Mouse (Mus musculus): ENCODE measurements around the gene Esp18.

Esp18 gene

GRCm38 (mm10) chr17:39406059-39406458, at the start of gene Esp18:
Esp18 (plus strand) TSS chr17:39406359.
- Histone ChIP-seq H3K27me3 (ENCODE audit: control insufficient read depth, insufficient read depth, low read length, poor library complexity, severe bottlenecking) (no peaks in the 10 kb centered on the region), H3K36me3 (ENCODE audit: control insufficient read depth, insufficient read depth, low read length, poor library complexity, severe bottlenecking) (no peaks in the 10 kb centered on the region)
- no peak for DNase-seq (ENCODE audit: low read depth, low spot score)

GRCm38 (mm10) chr17:39363316-39363715, 42.8 kb upstream of the Esp18 start:
- H3K27me3 ChIP-seq (ENCODE audit: control insufficient read depth, insufficient read depth, low read length, poor library complexity, severe bottlenecking), result no peaks in the 10 kb centered on the region
- no peaks in the 10 kb centered on the region for H3K36me3 ChIP-seq (ENCODE audit: control insufficient read depth, insufficient read depth, low read length, poor library complexity, severe bottlenecking)
- DNase-seq (ENCODE audit: low read depth, low spot score), result no peak
